Mouse (Mus musculus) neural tube, embryonic 15.5 days (tissue): ENCODE data around the gene Fmnl3. TPM values are rescaled to one million over a fixed set of nuclear protein-coding genes. Genes with fewer than 3 reads are reported as not detected.

ENCODE experiments used
- polyA plus RNA-seq: library from polyadenylated mRNA; unstranded; fragments of >200 nt; fragmentation: Nextera tagmentation; extraction: Ambion mirVana; gene quantifications from 2 replicates; pipeline ENCODE4 v1.2.1, GENCODE M21; 2015

Gene Fmnl3
- polyA plus RNA-seq, 1 experiment from 2014 or later, result 7.9 TPM

Other genes with a start within 250 kb of the Fmnl3 start
- gene Spats2, start 244.6 kb downstream of the Fmnl3 start, polyA plus RNA-seq, result 28.9 and 35.4 TPM in 2 replicates
- 0.46 and 1.6 TPM in 2 replicates for gene Kcnh3, start 145.6 kb downstream of the Fmnl3 start, polyA plus RNA-seq
- gene Mcrs1, start 118.5 kb downstream of the Fmnl3 start, polyA plus RNA-seq, result 185 and 190 TPM in 2 replicates
- 95.7 and 111 TPM in 2 replicates for gene Prpf40b, start 75.4 kb downstream of the Fmnl3 start, polyA plus RNA-seq
- gene Fam186b, start 74.6 kb downstream of the Fmnl3 start, polyA plus RNA-seq, result 0.73 and 0.97 TPM in 2 replicates
- gene Tmbim6, start 22.4 kb upstream of the Fmnl3 start, polyA plus RNA-seq, result 289 and 350 TPM in 2 replicates
- gene Nckap5l, start 87.3 kb upstream of the Fmnl3 start, polyA plus RNA-seq, result 12.4 and 13.0 TPM in 2 replicates
- gene Bcdin3d, start 104.2 kb upstream of the Fmnl3 start, polyA plus RNA-seq, result 17.0 and 19.0 TPM in 2 replicates
- 50.7 and 57.5 TPM in 2 replicates for gene Faim2, start 157.7 kb upstream of the Fmnl3 start, polyA plus RNA-seq
- gene Aqp2, start 208.6 kb upstream of the Fmnl3 start, polyA plus RNA-seq, result not detected in 2 replicates
- gene Aqp5, start 220.3 kb upstream of the Fmnl3 start, polyA plus RNA-seq, result 1.00 and 3.7 TPM in 2 replicates
- 0.64 and 0.72 TPM in 2 replicates for gene Aqp6, start 230.9 kb upstream of the Fmnl3 start, polyA plus RNA-seq